Comparison of ENCODE assay signal across 29 mouse cellular contexts in genomic region chr10:58738152-58738551, GRCm38 (mm10). TPM values are rescaled to one million over a fixed set of nuclear protein-coding genes. Genes with fewer than 3 reads are reported as not detected.
DNase-seq lines count a peak whose midpoint lies in the region; ATAC-seq and TF ChIP-seq lines count a peak whose summit lies in the region.
"Had no signal": no experiment of that assay in that cellular context is flagged by ENCODE, and none has a peak within 500 bp of the region (broad histone marks: within the 10 kb centered on the region; RNA-seq: fewer than 3 reads in every experiment).

No protein-coding gene starts in this region.

- H3K27ac ChIP-seq in thymus, adult 2 months (ENCODE audit: control insufficient read depth, insufficient read depth, low read length), result no peak overlapping the region
- H3K27ac ChIP-seq: embryonic facial prominence, embryonic 13.5 days; embryonic facial prominence, embryonic 15.5 days; forebrain, embryonic 10.5 days; forebrain, embryonic 12.5 days had no signal

- H3K36me3 ChIP-seq in thymus, adult 2 months (ENCODE audit: control insufficient read depth, insufficient read depth, low read length), result no peaks in the 10 kb centered on the region
- H3K36me3 ChIP-seq: embryonic facial prominence, embryonic 13.5 days; embryonic facial prominence, embryonic 15.5 days; forebrain, embryonic 10.5 days; forebrain, embryonic 12.5 days; G1E had no signal

- H3K27me3 ChIP-seq in thymus, adult 2 months (ENCODE audit: control insufficient read depth, insufficient read depth, low read length), result no peaks in the 10 kb centered on the region
- H3K27me3 ChIP-seq: embryonic facial prominence, embryonic 13.5 days; embryonic facial prominence, embryonic 15.5 days; forebrain, embryonic 12.5 days had no signal

- 0 out of 2 replicates have a peak, but pooled peaks have one; percentile 60 for ATAC-seq in common myeloid progenitor, adult 5-6 weeks (replicated peaks; ENCODE audit: low read depth, poor library complexity, severe bottlenecking)
- ATAC-seq in megakaryocyte progenitor cell, adult 5-6 weeks (replicated peaks; ENCODE audit: poor library complexity), result peak; percentile 42; the same call in 1 of the 2 replicates
- ATAC-seq: activated CD4-positive, CD25-positive, alpha-beta regulatory T cell, adult 4 months; CD4-positive, CD25-positive, alpha-beta regulatory T cell, adult 4 months; forebrain, embryonic 14.5 days; forebrain, embryonic 16.5 days; Patski had no signal

- H3K4me3 ChIP-seq in thymus, adult 2 months (ENCODE audit: control insufficient read depth, insufficient read depth, low read length), result no peak overlapping the region
- H3K4me3 ChIP-seq: embryonic facial prominence, embryonic 13.5 days; embryonic facial prominence, embryonic 15.5 days; erythroblast, embryonic 14.5 days; forebrain, embryonic 10.5 days; forebrain, embryonic 12.5 days had no signal

- TF ChIP-seq POLR2A in thymus, adult 2 months (IDR thresholded peaks at IDR 0.05; ENCODE audit: control insufficient read depth, extremely low read depth, insufficient read depth, low read length, poor library complexity), result no peak

- no peaks in the 10 kb centered on the region for H3K4me1 ChIP-seq in thymus, adult 2 months (replicated peaks; ENCODE audit: control insufficient read depth, insufficient read depth, low read length)
- H3K4me1 ChIP-seq: embryonic facial prominence, embryonic 13.5 days; embryonic facial prominence, embryonic 15.5 days; forebrain, embryonic 10.5 days; forebrain, embryonic 12.5 days had no signal

- intact Hi-C loops in heart, postnatal 10 days (cut with DNase I), result no loop called here

- DNase-seq in heart, adult 11 months, result peak; percentile 41
- no peak for DNase-seq in heart, postnatal 10 days
- DNase-seq in thymus, adult 2 months, result no peak
- DNase-seq: adrenal gland, adult 8-10 months; adrenal gland, postnatal 14 days; adrenal gland, postnatal 36 days; B cell, adult 2 months; cerebellum, adult 11-12 months; cerebellum, adult 2 months; cerebellum, adult 9-10 months; cerebellum, postnatal 10 days; cerebellum, postnatal 25 days; embryo, embryonic 11 days had no signal

- WGBS in thymus, adult 2 months, result 22% methylated on average over 7 of the region's 7 CpGs

- no peak for TF ChIP-seq CTCF in thymus, adult 2 months (IDR thresholded peaks at IDR 0.05; ENCODE audit: borderline replicate concordance, control insufficient read depth, extremely low read depth, insufficient read depth, low read length, poor library complexity)

RNA-seq across cellular contexts. Expression of gene Gm17542, which starts 20.1 kb away (rescaled TPM):
- not detected for total RNA-seq in heart, postnatal 10 days (2021)
- total RNA-seq in common myeloid progenitor, adult 5-6 weeks (2017), result not detected in 2 replicates
- total RNA-seq in megakaryocyte progenitor cell, adult 5-6 weeks (2015), result not detected in 2 replicates
- total RNA-seq in megakaryocyte progenitor cell, adult 5-6 weeks (2017), result not detected in 2 replicates
- not detected in 2 replicates for polyA plus RNA-seq in thymus, adult 2 months (2012; rRNA removed)
- total RNA-seq: adrenal gland, adult 18-20 months; adrenal gland, adult 8-10 months; adrenal gland, postnatal 14 days; adrenal gland, postnatal 36 days; CH12.LX; G1E had no signal
- polyA plus RNA-seq: activated CD4-positive, CD25-positive, alpha-beta regulatory T cell, adult 4 months; CD4-positive, CD25-positive, alpha-beta regulatory T cell, adult 4 months; cerebellum, adult 2 months; embryonic facial prominence, embryonic 11.5 days; embryonic facial prominence, embryonic 13.5 days; embryonic facial prominence, embryonic 15.5 days; erythroblast, embryonic 14.5 days; forebrain, embryonic 10.5 days; forebrain, embryonic 12.5 days; forebrain, embryonic 14.5 days; forebrain, embryonic 16.5 days; G1E; Patski had no signal
